ENCODE assay signal across 21 mouse cellular contexts in genomic region chr10:77481814-77482213, GRCm38 (mm10). TPM values are rescaled to one million over a fixed set of nuclear protein-coding genes. Genes with fewer than 3 reads are reported as not detected.
A peak's percentile ranks its signal among the peaks of the same experiment; 100 is the strongest.
DNase-seq lines count a peak whose midpoint lies in the region; ATAC-seq and TF ChIP-seq lines count a peak whose summit lies in the region.
"Had no signal": no experiment of that assay in that cellular context is flagged by ENCODE, and none has a peak within 500 bp of the region (broad histone marks: within the 10 kb centered on the region; RNA-seq: fewer than 3 reads in every experiment).

No protein-coding gene starts in this region.

- H3K27me3 ChIP-seq in CH12.LX (replicated peaks), result no peaks in the 10 kb centered on the region
- H3K27me3 ChIP-seq in forebrain, embryonic 10.5 days (ENCODE audit: poor library complexity, severe bottlenecking), result no peaks in the 10 kb centered on the region
- H3K27me3 ChIP-seq: embryonic facial prominence, embryonic 12.5 days; embryonic facial prominence, embryonic 15.5 days; forebrain, embryonic 12.5 days; forebrain, embryonic 15.5 days; hindbrain, embryonic 12.5 days; hindbrain, embryonic 15.5 days had no signal

- no peak overlapping the region for H3K27ac ChIP-seq in CH12.LX (ENCODE audit: insufficient read depth, low read depth)
- H3K27ac ChIP-seq in forebrain, embryonic 10.5 days, result no peak overlapping the region
- H3K27ac ChIP-seq: embryonic facial prominence, embryonic 12.5 days; embryonic facial prominence, embryonic 15.5 days; forebrain, embryonic 12.5 days; forebrain, embryonic 15.5 days; hindbrain, embryonic 12.5 days; hindbrain, embryonic 15.5 days had no signal

- H3K4me2 ChIP-seq in CH12.LX (ENCODE audit: insufficient read depth, low read depth, poor library complexity, severe bottlenecking), result no peak overlapping the region
- H3K4me2 ChIP-seq: embryonic facial prominence, embryonic 12.5 days; embryonic facial prominence, embryonic 15.5 days; forebrain, embryonic 12.5 days; forebrain, embryonic 15.5 days; hindbrain, embryonic 12.5 days; hindbrain, embryonic 15.5 days had no signal

- peak; percentile 42; the same call in 1 of the 2 replicates for TF ChIP-seq EP300 in CH12.LX (IDR thresholded peaks at IDR 0.05; ENCODE audit: low read length)

- TF ChIP-seq RAD21 in CH12.LX (IDR thresholded peaks at IDR 0.05; ENCODE audit: low read depth, low read length), result no peak

- H3K36me3 ChIP-seq in CH12.LX (replicated peaks in 1 of 2; ENCODE audit: control insufficient read depth in 1 of 2, insufficient read depth in 1 of 2, low read length in 1 of 2), result peaks cover 9 to 22% of the 10 kb centered on the region in 2 experiments
- peaks cover 15% of the 10 kb centered on the region for H3K36me3 ChIP-seq in forebrain, embryonic 10.5 days (replicated peaks)

- ATAC-seq in inflammation-experienced regulatory T-cells, adult 6 months, result peak; percentile 52
- ATAC-seq: forebrain, embryonic 15.5 days; intestine, embryonic 16.5 days had no signal

- in situ Hi-C loops in CH12.LX (cut with MboI; ENCODE audit: low pct_ligation_motif_present, low pct_unique_long_range_greater_than_20kb, low sequenced_read_pairs), result loop anchor here (25.0 kb wide), 1 partner anchor 345 kb away; no protein-coding TSS in a partner anchor

- no peak for TF ChIP-seq CTCF in CH12.LX (conservative IDR thresholded peaks at IDR 0.05 in 1 of 2, IDR thresholded peaks at IDR 0.05 in 1 of 2; ENCODE audit: low read depth in 2 of 2, low read length in 2 of 2)

- H3K9me3 ChIP-seq in CH12.LX (replicated peaks; ENCODE audit: low read length), result no peaks in the 10 kb centered on the region
- no peaks in the 10 kb centered on the region for H3K9me3 ChIP-seq in forebrain, embryonic 10.5 days
- H3K9me3 ChIP-seq: embryonic facial prominence, embryonic 12.5 days; embryonic facial prominence, embryonic 15.5 days; forebrain, embryonic 12.5 days; forebrain, embryonic 15.5 days; hindbrain, embryonic 12.5 days; hindbrain, embryonic 15.5 days had no signal

- TF ChIP-seq POLR2A in CH12.LX (IDR thresholded peaks at IDR 0.05; ENCODE audit: low read depth, low read length), result no peak

- no peaks in the 10 kb centered on the region for H3K79me2 ChIP-seq in CH12.LX (replicated peaks; ENCODE audit: control insufficient read depth, extremely low read depth, insufficient read depth, poor library complexity, severe bottlenecking)

- peaks cover 0 to 25% of the 10 kb centered on the region in 2 experiments; a peak in 2 of 4 replicates for H3K4me1 ChIP-seq in CH12.LX (ENCODE audit: control insufficient read depth in 1 of 2, insufficient read depth in 2 of 2)
- peaks cover 10% of the 10 kb centered on the region for H3K4me1 ChIP-seq in forebrain, embryonic 10.5 days
- H3K4me1 ChIP-seq: forebrain, embryonic 12.5 days; hindbrain, embryonic 12.5 days had no signal

- DNase-seq in CD4-positive, CD25-positive, alpha-beta regulatory T cell, adult 2 months (ENCODE audit: low read depth, low spot score), result peak; percentile 33
- peak; percentile 28 for DNase-seq in CH12.LX (ENCODE audit: extremely low read depth)
- DNase-seq in adrenal gland, postnatal 25 days, result no peak
- DNase-seq in forebrain, embryonic 10.5 days (ENCODE audit: extremely low spot score, low spot score), result no peak
- no peak for DNase-seq in testis, postnatal 10 days (ENCODE audit: low spot score)
- DNase-seq: adrenal gland, adult 8-10 months; cerebellum, adult 11 months; cerebellum, adult 2 months; cerebellum, adult 9-11 months; cerebellum, postnatal 25 days; gastrocnemius, postnatal 25 days; heart, adult 18-20 months; kidney, adult 18-20 months had no signal

- no peak overlapping the region for H3K4me3 ChIP-seq in CH12.LX (replicated peaks in 1 of 3; ENCODE audit: low read depth in 2 of 3, low read length in 2 of 3, poor library complexity in 1 of 3)
- H3K4me3 ChIP-seq in forebrain, embryonic 10.5 days, result no peak overlapping the region
- H3K4me3 ChIP-seq: embryonic facial prominence, embryonic 12.5 days; embryonic facial prominence, embryonic 15.5 days; forebrain, embryonic 12.5 days; forebrain, embryonic 15.5 days; hindbrain, embryonic 12.5 days; hindbrain, embryonic 15.5 days had no signal

- dilution Hi-C loops in CH12.LX (cut with MboI; ENCODE audit: extremely low pct_ligation_motif_present, extremely low pct_unique_long_range_greater_than_20kb, low sequenced_read_pairs), result no loop called here

- no peak overlapping the region for H3K9ac ChIP-seq in CH12.LX (ENCODE audit: insufficient read depth, low read depth)
- H3K9ac ChIP-seq: embryonic facial prominence, embryonic 12.5 days; embryonic facial prominence, embryonic 15.5 days; forebrain, embryonic 12.5 days; forebrain, embryonic 15.5 days; hindbrain, embryonic 12.5 days; hindbrain, embryonic 15.5 days had no signal

TF ChIP-seq in CH12.LX, 34 proteins besides CTCF, POLR2A, EP300 and RAD21:
- TF ChIP-seq JUND (conservative IDR thresholded peaks at IDR 0.05; ENCODE audit: low read depth, low read length) (no peak), IRF4 (IDR thresholded peaks at IDR 0.05; ENCODE audit: low read depth, low read length) (no peak), TBP (conservative IDR thresholded peaks at IDR 0.05; ENCODE audit: low read depth, low read length) (no peak), KAT2A (IDR thresholded peaks at IDR 0.05; ENCODE audit: insufficient replicate concordance, low read length) (no peak), BHLHE40 (IDR thresholded peaks at IDR 0.05; ENCODE audit: low read depth, low read length) (0 out of 2 replicates have a peak, but pooled peaks have one; percentile 16), MEF2A (IDR thresholded peaks at IDR 0.05; ENCODE audit: borderline replicate concordance, low read depth, low read length) (no peak), TCF12 (IDR thresholded peaks at IDR 0.05; ENCODE audit: low read depth, low read length) (peak; percentile 34; the same call in 1 of the 2 replicates), ETS1 (conservative IDR thresholded peaks at IDR 0.05; ENCODE audit: low read depth, low read length) (peak; percentile 44), ZKSCAN1 (IDR thresholded peaks at IDR 0.05; ENCODE audit: borderline replicate concordance, low read depth, low read length) (no peak)

RNA-seq across cellular contexts. Expression of gene Fam207a, which starts 33.8 kb away (rescaled TPM):
- total RNA-seq in CH12.LX (2012; rRNA removed), result 46.1 and 56.1 TPM in 2 replicates
- total RNA-seq in CH12.LX (2014; rRNA removed), result 42.4 and 43.1 TPM in 2 replicates
- 65.4 and 88.6 TPM in 2 replicates for polyA plus RNA-seq in CH12.LX (2012; ENCODE audit: insufficient read length, low read depth)
- 10 to 100 TPM; 13.7 to 16.1 (median 15.1) TPM for polyA plus RNA-seq in inflammation-experienced regulatory T-cells, adult 6 months (2017; shearing (Covaris generic))
- total RNA-seq in adrenal gland, postnatal 25 days (2021), result 23.1 and 24.6 TPM in 2 replicates
- polyA plus RNA-seq in forebrain, embryonic 10.5 days (2016; fragmentation: Nextera tagmentation; extraction: Ambion mirVana), result 41.2 and 43.2 TPM in 2 replicates

RNA-seq across cellular contexts. Expression of gene Itgb2, which starts 48.2 kb away (rescaled TPM):
- total RNA-seq in CH12.LX (2012; rRNA removed) (32.2 and 32.6 TPM in 2 replicates), CH12.LX (2014; rRNA removed) (40.2 and 40.3 TPM in 2 replicates)
- 52.2 and 54.1 TPM in 2 replicates for polyA plus RNA-seq in CH12.LX (2012; ENCODE audit: insufficient read length, low read depth)
- 100 to 1,000 TPM; 493 to 517 (median 499) TPM for polyA plus RNA-seq in inflammation-experienced regulatory T-cells, adult 6 months (2017; shearing (Covaris generic))
- total RNA-seq in adrenal gland, postnatal 25 days (2021), result 2.2 and 3.3 TPM in 2 replicates
- 0.44 and 0.76 TPM in 2 replicates for polyA plus RNA-seq in forebrain, embryonic 10.5 days (2016; fragmentation: Nextera tagmentation; extraction: Ambion mirVana)

Comparison
In these comparisons a context has a peak if more than half of its experiments do, and no peak if none do; other contexts are left out.
1. DNase-seq: peak in CD4-positive, CD25-positive, alpha-beta regulatory T cell, adult 2 months (single experiment) and CH12.LX (single experiment); none in adrenal gland, postnatal 25 days (single experiment), forebrain, embryonic 10.5 days (single experiment) and testis, postnatal 10 days (single experiment).
2. RNA of gene Itgb2, which starts 48.2 kb away (polyA plus RNA-seq): 493 to 517 TPM in inflammation-experienced regulatory T-cells, adult 6 months and 52.2 to 54.1 TPM in CH12.LX; 0.44 to 0.76 TPM in forebrain, embryonic 10.5 days; every median in the first group is over 10 times any median in the second.